Mouse (Mus musculus) lung, adult 2 months (tissue): ENCODE results near the gene Pcca.

Experiments
- CTCF ChIP-seq: fragments of 200-500 bp; IDR thresholded peaks from 2 replicates; pipeline ENCODE4 v1.5.1; 2011; ENCODE audit warnings: mild to moderate bottlenecking, low read length, control low read depth; ENCODE audit not compliant: insufficient read depth
- POLR2A ChIP-seq: fragments of 200-500 bp; IDR thresholded peaks from 2 replicates; pipeline ENCODE4 v1.6.1; 2011; ENCODE audit warnings: low read depth, mild to moderate bottlenecking, control low read depth, low read length, borderline replicate concordance; ENCODE audit errors: extremely low read depth

- TF ChIP-seq POLR2A, result no peak
- no peak for TF ChIP-seq CTCF
Observed at GRCm38 (mm10) chr14:122535986-122536385, 1.9 kb downstream of the Pcca start.
